Mouse (Mus musculus) MEL (cell line): ENCODE results near the gene Phf7. TPM values are rescaled to one million over a fixed set of nuclear protein-coding genes. Genes with fewer than 3 reads are reported as not detected.

Source experiments
- DNase-seq: peaks from one replicate; pipeline ENCODE4 v3.0.0; 2011; ENCODE audit warnings: low read depth, low spot score
- H3K27ac ChIP-seq: 2 replicates; pipeline ENCODE4 v1.5.1; 2012; ENCODE audit warnings: low read depth, mild to moderate bottlenecking, control low read depth, low read length, moderate library complexity; ENCODE audit not compliant: control insufficient read depth
- H3K27me3 ChIP-seq, 2 experiments: fragments of 150-350 bp in 1 of 2; sonication (generic) in 1 of 2; 2 replicates each; pipeline ENCODE4 v1.6.1; 2012; ENCODE audit warnings: low read length in 2 of 2, mild to moderate bottlenecking in 2 of 2, improper control_type of control experiment in 1 of 2, moderate library complexity in 1 of 2; ENCODE audit not compliant: insufficient read depth in 2 of 2, control insufficient read depth in 1 of 2
- H3K36me3 ChIP-seq, 2 experiments: 2 replicates each; pipeline ENCODE4 v1.6.1; 2012 to 2014; ENCODE audit warnings: low read length in 2 of 2, improper control_type of control experiment in 1 of 2, inconsistent platforms in 1 of 2, mild to moderate bottlenecking in 1 of 2; ENCODE audit not compliant: insufficient read depth in 2 of 2, control insufficient read depth in 1 of 2
- H3K4me1 ChIP-seq, 2 experiments: fragments of 150-350 bp in 1 of 2; sonication (generic) in 1 of 2; 2 replicates each; pipeline ENCODE4 v1.6.1; 2012; ENCODE audit warnings: low read length in 2 of 2, improper control_type of control experiment in 1 of 2, mild to moderate bottlenecking in 1 of 2; ENCODE audit not compliant: insufficient read depth in 2 of 2, control insufficient read depth in 1 of 2
- H3K4me3 ChIP-seq, 2 experiments: fragments of 150-350 bp in 1 of 2; sonication (generic) in 1 of 2; 2 replicates each; pipeline ENCODE4 v1.5.1; 2012; ENCODE audit warnings: low read depth in 2 of 2, low read length in 2 of 2, mild to moderate bottlenecking in 2 of 2, moderate library complexity in 2 of 2, control low read depth in 1 of 2, improper control_type of control experiment in 1 of 2; ENCODE audit not compliant: control insufficient read depth in 1 of 2, insufficient read depth in 1 of 2
- H3K79me2 ChIP-seq: 2 replicates; pipeline ENCODE4 v1.6.1; 2012; ENCODE audit warnings: mild to moderate bottlenecking, low read length, moderate library complexity; ENCODE audit not compliant: control insufficient read depth, poor library complexity, insufficient read depth
- H3K9ac ChIP-seq: 2 replicates; pipeline ENCODE4 v1.6.1; 2012; ENCODE audit warnings: low read depth, mild to moderate bottlenecking, control low read depth, low read length, moderate library complexity; ENCODE audit not compliant: control insufficient read depth, poor library complexity, severe bottlenecking
- H3K9me3 ChIP-seq: fragments of 150-350 bp; sonication (generic); replicated peaks from 2 replicates; pipeline ENCODE4 v1.6.1; 2012; ENCODE audit warnings: mild to moderate bottlenecking, low read length, improper control_type of control experiment, moderate library complexity; ENCODE audit not compliant: insufficient read depth
- BHLHE40 ChIP-seq: IDR thresholded peaks from 2 replicates; pipeline ENCODE4 v1.6.1; 2012; ENCODE audit warnings: low read depth, mild to moderate bottlenecking, inconsistent platforms, low read length, improper control_type of control experiment, borderline replicate concordance
- CTCF ChIP-seq, 3 experiments: IDR thresholded peaks in 2 of 3; conservative IDR thresholded peaks in 1 of 3; 2 replicates each; pipeline ENCODE4 v1.5.1; 2011 to 2012; ENCODE audit warnings: low read length in 3 of 3, low read depth in 2 of 3, mild to moderate bottlenecking in 2 of 3, improper control_type of control experiment in 1 of 3, inconsistent platforms in 1 of 3, mixed read lengths in 1 of 3, moderate library complexity in 1 of 3; ENCODE audit not compliant: control insufficient read depth in 1 of 3, insufficient read depth in 1 of 3, poor library complexity in 1 of 3, severe bottlenecking in 1 of 3
- E2F4 ChIP-seq: IDR thresholded peaks from 2 replicates; pipeline ENCODE4 v1.6.1; 2011; ENCODE audit warnings: low read depth, low read length, improper control_type of control experiment, borderline replicate concordance
- EP300 ChIP-seq, 2 experiments: IDR thresholded peaks; 2 replicates each; pipeline ENCODE4 v1.6.1; 2011; ENCODE audit warnings: improper control_type of control experiment in 2 of 2, low read length in 2 of 2, low read depth in 1 of 2, mild to moderate bottlenecking in 1 of 2
- GATA1 ChIP-seq: IDR thresholded peaks from 2 replicates; pipeline ENCODE4 v1.6.1; 2011; ENCODE audit warnings: low read depth, low read length, improper control_type of control experiment
- MAFK ChIP-seq: IDR thresholded peaks from 2 replicates; pipeline ENCODE4 v1.6.1; 2011; ENCODE audit warnings: low read depth, mild to moderate bottlenecking, low read length, improper control_type of control experiment, borderline replicate concordance
- MAX ChIP-seq: IDR thresholded peaks from 2 replicates; pipeline ENCODE4 v1.6.1; 2011; ENCODE audit warnings: low read length, improper control_type of control experiment
- MEF2A ChIP-seq: IDR thresholded peaks from 2 replicates; pipeline ENCODE4 v1.6.1; 2014; ENCODE audit warnings: low read depth, mild to moderate bottlenecking, inconsistent platforms, low read length, improper control_type of control experiment; ENCODE audit not compliant: poor library complexity, insufficient replicate concordance, severe bottlenecking; ENCODE audit errors: extremely low read depth
- NELFE ChIP-seq: IDR thresholded peaks from 2 replicates; pipeline ENCODE4 v1.6.1; 2011; ENCODE audit warnings: low read depth, low read length, improper control_type of control experiment
- NRF1 ChIP-seq: IDR thresholded peaks from 2 replicates; pipeline ENCODE4 v1.6.1; 2014; ENCODE audit warnings: low read depth, mild to moderate bottlenecking, inconsistent platforms, low read length, improper control_type of control experiment, moderate library complexity; ENCODE audit not compliant: poor library complexity, insufficient read depth, severe bottlenecking
- POLR2A ChIP-seq, 2 experiments: IDR thresholded peaks; 2 replicates each; pipeline ENCODE4 v1.6.1; 2011 to 2012; ENCODE audit warnings: low read length in 2 of 2, mild to moderate bottlenecking in 2 of 2, control low read depth in 1 of 2, improper control_type of control experiment in 1 of 2, low read depth in 1 of 2, moderate library complexity in 1 of 2; ENCODE audit not compliant: control insufficient read depth in 1 of 2, insufficient read depth in 1 of 2, poor library complexity in 1 of 2
- POLR2AphosphoS5 ChIP-seq: IDR thresholded peaks from 2 replicates; pipeline ENCODE4 v1.6.1; 2012; ENCODE audit warnings: low read depth, borderline replicate concordance, mild to moderate bottlenecking, inconsistent platforms, low read length, moderate library complexity, mixed read lengths
- RAD21 ChIP-seq: IDR thresholded peaks from 2 replicates; pipeline ENCODE4 v1.6.1; 2011; ENCODE audit warnings: mild to moderate bottlenecking, low read depth, low read length, improper control_type of control experiment
- RCOR1 ChIP-seq: IDR thresholded peaks from 2 replicates; pipeline ENCODE4 v1.6.1; 2012; ENCODE audit warnings: low read depth, mild to moderate bottlenecking, inconsistent platforms, low read length, improper control_type of control experiment
- SMC3 ChIP-seq: IDR thresholded peaks from 2 replicates; pipeline ENCODE4 v1.6.1; 2011; ENCODE audit warnings: low read depth, low read length, improper control_type of control experiment
- USF1 ChIP-seq: IDR thresholded peaks from 2 replicates; pipeline ENCODE4 v1.6.1; 2014; ENCODE audit warnings: low read depth, mild to moderate bottlenecking, inconsistent platforms, low read length, improper control_type of control experiment, moderate library complexity
- ZC3H11A ChIP-seq: IDR thresholded peaks from 2 replicates; pipeline ENCODE4 v1.6.1; 2012; ENCODE audit warnings: low read depth, mild to moderate bottlenecking, inconsistent platforms, low read length, improper control_type of control experiment
- ZKSCAN1 ChIP-seq: IDR thresholded peaks from 2 replicates; pipeline ENCODE4 v1.6.1; 2012; ENCODE audit warnings: low read depth, mild to moderate bottlenecking, inconsistent platforms, low read length, improper control_type of control experiment, moderate library complexity
- polyA plus RNA-seq, 2 experiments: library from polyadenylated mRNA; stranded (reverse) in 1 of 2; unstranded in 1 of 2; fragments of >175 nt in 1 of 2; fragments of >200 nt in 1 of 2; gene quantifications; 2 replicates each; pipeline versions ENCODE4 v1.2.1 to v1.2.4; 2012; ENCODE audit warnings: low replicate concordance in 2 of 2, low read depth in 1 of 2; ENCODE audit not compliant: insufficient read length in 2 of 2, insufficient read depth in 1 of 2, missing spikeins in 1 of 2
- total RNA-seq: library from RNA; depleted of rRNA; stranded (reverse); fragments of 300-350 nt; gene quantifications from 2 replicates; pipeline ENCODE4 v1.2.3, GENCODE M21; 2012

The Phf7 gene
- total and polyA plus RNA-seq, 3 experiments, result 6.0 to 7.6 TPM; not detected in 1

GRCm38 (mm10) chr14:31240528-31240927 lies 10.6 kb downstream of the Phf7 start:
- no peaks in the 10 kb centered on the region for H3K79me2 ChIP-seq
- no peak for DNase-seq
- no peaks in the 10 kb centered on the region for H3K4me1 ChIP-seq
- no peaks in the 10 kb centered on the region for H3K27me3 ChIP-seq
- TF ChIP-seq CTCF (IDR thresholded peaks at IDR 0.05 in 2 of 3, conservative IDR thresholded peaks at IDR 0.05 in 1 of 3; ENCODE audit: control insufficient read depth in 1 of 3, insufficient read depth in 1 of 3, low read depth in 2 of 3, low read length in 3 of 3, poor library complexity in 1 of 3, severe bottlenecking in 1 of 3) (no peak), GATA1 (no peak), NRF1 (no peak), MAFK (no peak), E2F4 (no peak), NELFE (no peak), SMC3 (no peak), USF1 (no peak), ZC3H11A (no peak), MEF2A (no peak), EP300 (IDR thresholded peaks at IDR 0.05; ENCODE audit: low read depth in 1 of 2, low read length in 2 of 2) (no peak), POLR2A (IDR thresholded peaks at IDR 0.05; ENCODE audit: control insufficient read depth in 1 of 2, insufficient read depth in 1 of 2, low read depth in 1 of 2, low read length in 2 of 2, poor library complexity in 1 of 2) (no peak), MAX (no peak)
- H3K4me3 ChIP-seq, result no peak overlapping the region
- no peak overlapping the region for H3K27ac ChIP-seq
- H3K36me3 ChIP-seq, result no peaks in the 10 kb centered on the region
- H3K9ac ChIP-seq, result no peak overlapping the region
- no peaks in the 10 kb centered on the region for H3K9me3 ChIP-seq

- Histone ChIP-seq H3K27me3 (peaks cover 0 to 1% of the 10 kb centered on the region in 2 experiments; a peak in 2 of 4 replicates), H3K27ac (no peak overlapping the region), H3K9ac (no peak overlapping the region), H3K4me1 (no peaks in the 10 kb centered on the region), H3K4me3 (no peak overlapping the region), H3K36me3 (no peaks in the 10 kb centered on the region), H3K9me3 (no peaks in the 10 kb centered on the region), H3K79me2 (no peaks in the 10 kb centered on the region)
- TF ChIP-seq POLR2AphosphoS5 (no peak), CTCF (IDR thresholded peaks at IDR 0.05 in 2 of 3, conservative IDR thresholded peaks at IDR 0.05 in 1 of 3; ENCODE audit: control insufficient read depth in 1 of 3, insufficient read depth in 1 of 3, low read depth in 2 of 3, low read length in 3 of 3, poor library complexity in 1 of 3, severe bottlenecking in 1 of 3) (no peak), ZKSCAN1 (no peak), SMC3 (no peak), MAFK (no peak), RCOR1 (no peak), RAD21 (no peak), BHLHE40 (no peak)
- no peak for DNase-seq
Observed at GRCm38 (mm10) chr14:31237101-31237882, 13.8 kb downstream of the Phf7 start.
